Mouse (Mus musculus): ENCODE measurements around the gene Aqr.

- TF ChIP-seq CTCF (IDR thresholded peaks at IDR 0.05; ENCODE audit: control insufficient read depth, insufficient read depth, insufficient read length), result no peak
- no peak for TF ChIP-seq CEBPB (IDR thresholded peaks at IDR 0.05; ENCODE audit: low read depth)
- no peak for TF ChIP-seq USF1 (IDR thresholded peaks at IDR 0.05; ENCODE audit: low read depth)
- TF ChIP-seq MYOG (IDR thresholded peaks at IDR 0.05; ENCODE audit: control insufficient read depth, extremely low read depth, insufficient read length), result no peak
- peak; percentile 73 for TF ChIP-seq FOSL1 (IDR thresholded peaks at IDR 0.05; ENCODE audit: insufficient read depth, low read length, poor library complexity, severe bottlenecking)
Observed at GRCm38 (mm10) chr2:114059608-114060007, 127.2 kb downstream of the Aqr start.

Data from C2C12 (cell line).